Mouse (Mus musculus) cerebellum, postnatal 4 days (tissue): ENCODE measurements around the gene Serpinb1b.
A peak's percentile ranks its signal among the peaks of the same experiment; 100 is the strongest.
"Not testable (repeated sequence)": the region's sequence is repeated elsewhere in the genome, so short reads cannot be mapped to it uniquely, and the experiment has no call there.

Source experiments
- DNase-seq, 2 experiments: peaks; one replicate each; pipeline ENCODE4 v3.0.0; 2022; ENCODE audit warnings: low spot score in 2 of 2, mixed read lengths in 1 of 2

Gene Serpinb1b

DNA sequence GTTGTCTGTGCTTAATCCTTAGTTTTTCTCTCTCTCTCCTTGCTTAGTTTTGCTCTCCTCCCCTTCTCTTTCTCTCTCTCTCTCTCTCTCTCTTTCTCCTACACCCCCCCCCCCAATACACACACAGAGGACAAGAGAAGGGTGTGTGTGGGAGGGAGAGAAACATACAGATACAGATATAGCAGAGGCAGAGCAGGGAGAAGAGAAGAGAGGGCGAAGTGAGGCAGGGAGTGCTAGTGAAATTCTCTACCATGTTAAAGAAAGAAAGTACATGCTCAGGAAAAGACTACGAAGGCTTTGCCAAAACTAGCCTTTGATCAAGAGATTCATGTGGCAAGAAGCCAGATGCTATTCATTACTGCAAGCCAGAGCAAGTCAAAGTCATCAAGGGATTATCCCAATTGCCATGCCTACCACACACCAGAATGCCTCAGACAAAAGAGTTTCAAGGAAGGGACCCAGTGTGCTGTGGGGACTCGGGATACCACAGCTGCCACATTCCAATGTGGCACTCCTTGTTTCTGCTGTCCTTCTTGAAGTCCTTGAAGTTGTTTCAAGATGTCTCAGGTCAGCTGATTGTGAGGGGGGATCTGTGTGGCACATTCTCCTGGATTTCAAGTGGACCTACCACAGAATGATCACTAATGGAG, at the start of gene Serpinb1b:
Gene Serpinb1b, plus strand, starts transcription at position 520 of the 650 bp plus-strand sequence.
- no peak for DNase-seq

DNA sequence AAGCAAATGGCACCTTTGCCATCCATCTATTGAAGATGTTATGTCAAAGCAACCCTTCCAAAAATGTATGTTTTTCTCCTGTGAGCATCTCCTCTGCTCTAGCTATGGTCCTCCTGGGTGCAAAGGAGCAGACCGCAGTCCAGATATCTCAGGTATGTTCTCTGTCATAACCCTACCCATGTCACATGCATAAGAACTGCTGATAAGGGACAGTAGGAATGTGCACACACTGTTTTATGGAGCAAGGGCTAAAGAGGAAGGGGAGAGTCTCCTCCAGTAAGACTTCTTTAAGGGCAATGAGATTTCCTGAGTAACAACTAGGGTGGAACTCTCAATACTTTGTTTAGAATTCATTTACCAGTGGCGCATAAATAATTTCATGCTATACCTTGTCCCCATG, 48.9 kb upstream of the Serpinb1b start:
- not testable (repeated sequence) for DNase-seq

DNA sequence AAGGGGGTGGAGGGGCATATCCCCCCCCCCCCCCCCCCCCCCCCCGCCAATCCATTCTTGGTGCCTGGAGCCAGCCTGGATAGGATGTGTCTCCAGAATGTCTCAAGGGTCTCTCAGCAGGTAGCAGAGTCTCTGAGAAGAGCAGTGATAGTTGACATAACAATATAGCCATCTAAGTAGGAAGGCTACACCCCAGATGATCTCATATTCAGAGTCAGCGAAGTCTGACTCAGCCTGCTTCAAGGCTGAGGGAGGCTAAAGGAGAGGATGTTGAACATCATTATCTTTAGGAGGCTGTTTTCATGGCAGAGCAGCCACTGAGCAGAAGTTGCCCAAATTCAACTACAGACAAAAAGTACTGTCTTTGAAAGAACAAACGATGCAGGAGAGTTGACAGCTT, 48.1 kb upstream of the Serpinb1b start:
- no peak for DNase-seq

DNA sequence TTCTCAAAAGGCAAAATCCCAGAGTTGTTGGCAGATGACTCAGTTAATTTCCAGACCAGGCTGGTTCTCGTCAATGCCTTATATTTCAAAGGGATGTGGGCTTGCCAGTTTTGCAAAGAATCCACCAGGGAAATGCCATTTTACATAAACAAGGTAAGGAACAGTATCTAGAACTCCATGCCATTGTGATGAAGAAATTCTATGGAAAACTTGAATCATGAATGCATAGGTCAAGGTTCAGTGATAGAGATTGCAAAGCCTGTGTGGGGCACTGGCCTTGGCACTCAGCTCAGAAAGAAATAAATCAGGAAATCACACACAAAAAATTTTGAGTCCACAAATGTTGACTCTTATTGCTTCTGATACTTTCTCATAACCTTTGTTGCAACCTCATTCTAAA, 42.9 kb upstream of the Serpinb1b start:
- no peak for DNase-seq

DNA sequence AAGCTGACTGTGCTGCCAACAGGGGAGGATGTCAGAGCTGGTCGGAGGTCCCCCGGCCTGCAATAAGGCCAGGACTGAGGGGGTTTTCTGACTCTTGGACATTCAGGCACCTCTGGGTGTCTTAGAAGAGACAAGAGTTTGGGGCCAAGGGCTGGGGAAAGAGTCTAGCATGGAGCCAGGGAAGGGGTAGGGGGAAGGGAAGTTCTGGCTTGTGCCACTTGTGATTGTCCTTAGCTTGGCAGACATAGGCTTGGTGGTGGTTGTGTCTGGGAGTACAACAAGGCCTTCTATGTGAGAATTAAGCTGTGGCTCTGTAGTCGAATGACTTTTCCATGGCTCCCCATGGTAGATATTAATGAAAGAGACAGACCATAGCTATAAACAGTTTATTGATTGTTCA, 34.8 kb upstream of the Serpinb1b start:
- DNase-seq, result no peak

DNA sequence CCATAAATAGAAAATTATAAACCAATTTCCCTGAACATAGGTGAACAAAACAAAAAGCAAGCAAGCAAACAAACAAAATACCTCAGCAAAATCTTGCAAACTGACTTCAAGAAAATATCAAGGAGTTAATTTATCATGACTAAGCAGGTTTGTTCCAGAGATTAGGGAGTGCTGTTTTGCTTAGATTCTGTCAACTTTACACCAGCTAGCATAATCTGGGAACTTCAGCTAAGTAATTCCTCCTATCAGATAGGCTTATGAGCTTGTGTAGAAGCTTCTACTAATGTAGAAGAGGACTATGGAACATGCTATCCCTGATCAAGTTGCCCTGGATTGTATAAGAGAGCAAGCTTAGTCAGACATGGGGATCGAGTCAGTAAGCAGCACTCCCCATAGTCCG, 31.1 kb upstream of the Serpinb1b start:
- DNase-seq, result no peak

DNA sequence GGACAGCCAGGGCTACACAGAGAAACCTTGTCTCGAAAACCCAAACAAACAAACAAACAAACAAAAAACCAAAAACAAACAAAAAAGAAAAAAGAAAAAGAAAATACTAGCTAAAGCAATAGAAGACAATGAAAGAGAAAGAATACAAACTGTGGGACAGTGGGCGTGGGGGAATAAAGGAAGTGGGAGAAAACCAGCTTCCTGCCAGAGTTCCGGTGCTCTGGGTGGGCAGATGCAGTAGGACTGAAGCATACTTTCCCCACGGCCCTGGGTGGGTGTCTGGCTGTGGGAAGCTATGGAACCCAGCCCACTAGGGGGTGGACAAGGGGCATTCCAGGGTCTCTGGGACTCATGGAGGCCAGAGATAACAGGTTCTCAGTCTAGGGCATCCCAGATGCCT, 30.2 kb upstream of the Serpinb1b start:
- no peak for DNase-seq

DNA sequence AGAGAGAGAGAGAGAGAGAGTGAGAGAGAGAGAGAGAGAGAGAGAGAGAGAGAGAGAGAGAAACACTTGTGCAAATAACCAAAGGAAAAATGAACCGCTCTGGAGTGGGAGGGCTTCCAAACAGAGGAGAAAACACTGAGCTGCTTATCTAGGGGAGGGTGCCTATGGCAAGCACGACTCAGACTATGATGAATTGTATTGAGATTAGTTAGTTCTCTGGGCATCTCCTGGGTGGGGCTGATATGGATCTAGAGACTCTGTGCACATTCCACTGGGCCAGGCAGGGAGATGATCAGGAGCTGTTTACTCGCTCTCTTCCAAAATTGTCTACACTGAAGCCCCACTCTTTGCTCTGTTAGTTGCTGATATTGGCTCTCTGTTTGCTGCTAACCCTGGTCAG, 26.7 kb upstream of the Serpinb1b start:
- DNase-seq, result no peak

DNA sequence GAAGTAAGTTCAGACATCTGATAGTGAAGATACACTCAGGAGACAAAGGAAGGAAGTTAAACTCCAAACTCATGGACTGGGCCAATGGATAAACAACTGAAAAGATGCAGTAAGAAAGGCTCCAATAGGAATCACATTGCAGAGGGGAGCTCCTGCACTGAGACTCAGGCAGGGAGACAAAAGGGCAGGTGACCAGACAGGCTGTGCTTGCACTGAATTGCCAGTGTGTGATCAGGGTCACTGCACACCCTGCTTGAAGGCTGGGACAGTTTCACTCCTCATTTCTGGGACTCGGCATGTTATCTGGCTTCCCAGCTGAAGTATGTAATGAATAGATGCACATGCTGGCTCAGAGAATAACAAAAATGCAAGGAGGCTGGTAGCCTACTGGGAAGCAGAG, 15.3 kb upstream of the Serpinb1b start:
- DNase-seq, result no peak

DNA sequence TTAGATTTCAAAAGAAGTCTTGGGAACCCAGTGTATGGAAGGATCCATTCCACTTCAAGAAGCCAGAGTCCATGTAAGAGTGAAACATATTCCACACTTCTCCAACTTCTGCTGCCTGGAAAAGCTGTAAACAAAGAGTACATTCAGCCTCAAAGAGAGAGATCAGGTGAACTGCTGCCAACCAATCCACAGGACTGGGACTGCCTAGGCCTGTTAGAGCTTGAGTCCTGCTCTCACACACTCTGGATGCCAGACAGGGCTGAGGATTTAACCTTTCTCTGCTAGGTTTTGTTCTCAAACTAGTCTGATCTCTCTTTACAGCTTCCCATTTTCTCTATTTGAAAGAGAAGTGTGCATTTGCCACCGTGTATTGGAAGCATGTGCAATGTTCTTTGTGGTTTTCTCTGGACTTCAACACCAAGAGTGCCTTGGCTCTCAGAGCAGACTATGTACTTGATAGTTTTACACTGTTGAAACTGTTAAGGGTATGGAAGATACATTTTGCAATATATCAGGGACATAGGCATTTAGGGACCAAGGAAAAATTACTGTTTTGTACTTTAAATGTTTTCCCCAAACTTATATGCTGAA, 10.9 kb upstream of the Serpinb1b start:
- DNase-seq, result no peak

DNA sequence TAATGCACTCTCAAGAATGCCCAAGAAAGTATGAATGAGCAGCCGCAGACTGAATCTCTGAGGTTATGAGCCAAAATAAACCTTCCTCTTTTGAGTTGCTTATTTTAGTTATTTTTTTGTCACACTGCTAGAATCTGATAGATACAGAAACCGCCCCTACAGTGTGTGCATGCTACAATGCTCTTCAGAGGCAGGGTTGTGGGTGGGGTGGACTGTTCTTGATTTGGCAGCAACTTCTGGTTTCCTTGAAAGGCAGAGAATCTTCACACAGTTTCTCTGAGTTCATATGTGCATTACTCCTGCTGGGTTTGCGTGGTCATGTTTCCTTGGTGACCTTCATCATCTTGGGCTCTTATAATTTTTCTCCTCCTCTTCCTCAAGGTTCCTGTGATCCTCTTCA, 10.2 kb upstream of the Serpinb1b start:
- no peak for DNase-seq

DNA sequence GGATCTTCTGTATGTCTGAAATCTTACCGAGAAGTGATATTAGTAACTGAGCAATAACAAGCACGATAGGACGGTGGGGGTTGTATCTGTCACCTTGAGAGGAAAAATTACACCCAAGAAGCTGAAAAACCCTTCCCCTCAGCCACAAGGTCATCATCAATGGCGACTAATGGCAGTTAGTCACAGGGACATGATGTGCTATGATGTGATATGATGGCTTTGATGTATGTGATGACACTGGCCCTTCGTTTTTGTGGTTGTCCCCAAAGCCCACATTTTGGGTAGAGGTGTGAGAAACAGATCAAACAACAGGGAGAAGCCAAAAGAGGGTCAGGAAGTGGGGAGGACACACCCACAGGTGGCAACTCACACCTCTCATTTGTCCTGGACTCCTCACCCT, 6.6 kb upstream of the Serpinb1b start:
- no peak for DNase-seq

DNA sequence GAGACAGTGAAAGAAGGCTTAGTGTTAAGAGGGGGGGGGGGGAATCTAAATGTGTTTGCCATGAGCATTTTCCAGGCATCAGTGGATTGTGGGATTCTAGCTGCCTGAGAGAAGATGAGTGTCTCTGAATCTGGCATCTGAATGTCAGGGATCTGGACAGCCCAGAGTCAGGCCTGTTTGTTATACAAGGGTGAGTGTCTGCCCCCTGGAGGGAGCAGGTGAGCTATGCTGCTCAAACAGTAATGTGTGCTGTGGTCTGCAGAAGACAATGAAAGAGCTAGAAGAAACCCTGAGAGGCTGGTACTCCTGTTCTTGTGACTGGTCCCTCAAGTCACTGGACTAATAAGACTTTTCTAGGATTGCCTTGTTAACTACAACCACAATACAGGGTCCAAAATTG, 4.3 kb upstream of the Serpinb1b start:
- DNase-seq, result no peak

DNA sequence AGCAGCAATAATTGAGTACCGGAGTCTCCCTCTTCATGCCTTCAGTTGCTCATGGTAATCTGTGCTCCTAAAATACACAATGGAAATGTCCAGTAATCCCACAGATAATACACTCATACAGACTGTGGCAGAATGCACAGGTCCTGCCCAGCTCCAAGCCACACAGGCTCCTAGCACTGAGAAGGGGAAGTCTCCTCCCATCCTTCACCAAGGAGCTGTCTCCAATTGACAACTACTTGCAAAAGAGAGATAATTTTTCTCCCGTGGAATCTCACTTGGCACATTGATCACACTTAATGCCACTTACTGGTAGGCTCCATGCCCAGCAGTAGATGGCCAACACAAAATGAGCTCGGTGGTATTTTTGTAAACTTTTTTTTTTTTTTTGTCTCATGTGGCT, 2.1 kb upstream of the Serpinb1b start:
- no peak for DNase-seq

DNA sequence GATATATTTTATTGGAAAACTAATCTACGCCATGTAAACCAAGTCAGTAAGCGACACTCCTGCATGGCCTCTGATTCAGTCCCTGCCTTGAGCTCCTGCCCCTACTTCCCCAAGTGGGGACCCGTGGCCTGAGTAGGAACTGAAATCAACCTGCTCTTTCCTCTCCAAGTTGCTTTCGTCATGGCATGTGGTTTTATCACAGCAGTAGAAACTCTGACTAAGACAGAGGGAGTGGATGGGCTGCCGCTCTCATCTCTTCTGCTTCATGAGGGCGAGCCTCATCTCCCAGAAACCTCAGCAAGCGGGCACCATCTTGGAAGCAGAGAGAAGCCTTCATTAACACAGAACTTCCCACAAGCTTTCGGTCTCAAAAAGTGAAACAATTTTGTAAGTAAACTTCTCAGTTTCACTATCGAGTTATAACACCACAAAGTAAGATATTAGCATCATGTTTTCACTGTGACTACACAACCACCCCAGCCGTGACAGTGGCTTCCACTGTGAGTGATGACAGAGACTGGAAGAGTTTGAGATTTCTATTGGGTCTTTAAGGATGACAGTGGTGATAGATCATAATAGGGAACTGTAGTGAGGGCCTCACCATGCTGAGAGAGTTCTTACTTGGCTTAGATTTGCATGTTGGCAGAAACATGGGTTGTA, 1.2 kb upstream of the Serpinb1b start:
- DNase-seq, result no peak

DNA sequence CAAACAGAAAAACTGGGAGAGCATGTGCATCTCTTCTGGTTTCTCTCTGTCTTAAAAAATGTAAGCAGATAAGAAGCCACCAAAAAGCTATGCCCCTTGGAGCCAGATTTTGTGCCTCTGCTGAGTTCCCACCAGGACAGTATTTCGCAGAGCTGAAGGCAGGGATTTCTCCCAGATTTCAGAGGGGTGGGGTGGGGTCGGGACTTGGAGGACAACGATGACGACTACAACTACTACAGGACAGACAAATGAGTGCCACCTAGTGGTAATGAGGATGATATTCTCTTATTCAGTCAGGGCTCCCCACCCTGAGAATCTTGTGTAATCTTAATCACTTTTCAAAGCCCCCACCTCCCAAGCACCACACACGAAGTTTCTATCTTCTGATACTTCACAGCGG, 1.0 kb downstream of the Serpinb1b start:
- DNase-seq, result no peak

DNA sequence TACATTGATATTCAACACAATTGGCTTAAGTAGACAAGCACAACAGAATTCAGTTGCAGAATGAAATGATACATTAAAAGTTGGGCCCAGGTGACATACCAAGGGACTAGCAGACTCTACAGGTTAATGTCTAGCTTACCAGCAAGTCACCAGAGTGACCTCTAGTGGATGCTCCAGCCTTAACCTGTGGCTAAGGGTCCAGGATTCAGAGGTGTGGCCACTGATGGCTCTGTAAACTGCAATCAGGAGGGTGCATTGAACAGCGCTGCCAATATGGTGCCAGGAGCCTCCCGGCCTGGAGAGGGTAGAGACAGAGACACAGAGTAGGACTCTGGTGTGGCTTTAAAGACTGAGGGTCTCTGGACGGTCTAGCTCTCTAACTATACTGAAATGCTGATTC, 2.0 kb downstream of the Serpinb1b start:
- peak in 1 of 2 experiments; percentile 38 for DNase-seq

DNA sequence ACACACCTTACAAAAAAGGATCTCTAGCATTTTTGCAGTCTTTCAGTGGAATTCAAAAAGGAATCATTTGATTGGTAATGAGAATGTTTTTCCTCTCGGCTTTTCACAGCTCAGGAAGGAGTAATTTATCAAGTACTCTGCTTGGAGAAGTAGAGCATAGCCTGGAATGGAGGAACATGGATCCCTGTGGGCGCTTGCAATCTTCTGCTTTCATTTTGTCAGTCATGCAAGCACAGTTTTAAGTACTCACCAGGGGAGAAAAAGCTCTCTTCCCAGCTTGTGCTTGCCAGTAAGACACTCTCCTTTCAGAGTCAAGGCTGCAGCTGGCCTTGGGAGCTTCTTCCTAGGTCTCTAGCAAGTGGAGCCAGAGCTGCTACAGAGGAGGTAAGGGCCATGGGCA, 5.5 kb downstream of the Serpinb1b start:
- DNase-seq, result no peak

DNA sequence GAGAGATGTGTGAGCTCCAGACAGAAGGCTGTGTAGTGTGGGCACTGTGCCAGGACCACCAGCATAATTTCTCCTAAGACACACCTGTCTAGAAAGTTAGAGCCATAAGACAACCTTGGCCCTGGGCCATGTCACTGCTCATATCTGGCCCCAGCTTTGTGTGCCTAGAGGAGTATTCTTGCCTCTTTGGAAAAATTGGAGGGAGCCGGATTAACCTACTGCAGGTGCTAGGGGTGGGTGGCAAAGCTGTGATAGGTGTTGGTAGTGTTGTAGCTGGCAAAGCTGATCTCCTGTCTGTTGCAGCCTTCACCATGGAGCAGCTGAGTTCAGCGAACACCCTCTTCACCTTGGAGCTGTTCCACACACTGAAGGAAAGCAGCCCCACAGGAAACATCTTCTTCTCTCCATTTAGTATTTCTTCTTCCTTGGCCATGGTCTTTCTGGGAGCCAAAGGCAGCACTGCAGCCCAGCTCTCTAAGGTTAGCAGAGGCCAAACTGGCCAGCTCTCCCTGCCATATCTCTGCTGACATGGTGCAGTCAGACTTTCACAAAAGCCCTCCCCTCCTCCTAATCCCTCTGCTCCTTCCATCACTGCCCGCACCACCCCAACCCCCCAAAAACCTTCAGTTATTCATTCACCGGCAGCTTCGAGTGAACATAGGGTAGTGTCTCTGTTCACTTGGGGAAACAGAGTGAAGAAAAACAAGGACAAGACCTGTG, 6.8 kb downstream of the Serpinb1b start:
- DNase-seq, result peak in 1 of 2 experiments; percentile 30

DNA sequence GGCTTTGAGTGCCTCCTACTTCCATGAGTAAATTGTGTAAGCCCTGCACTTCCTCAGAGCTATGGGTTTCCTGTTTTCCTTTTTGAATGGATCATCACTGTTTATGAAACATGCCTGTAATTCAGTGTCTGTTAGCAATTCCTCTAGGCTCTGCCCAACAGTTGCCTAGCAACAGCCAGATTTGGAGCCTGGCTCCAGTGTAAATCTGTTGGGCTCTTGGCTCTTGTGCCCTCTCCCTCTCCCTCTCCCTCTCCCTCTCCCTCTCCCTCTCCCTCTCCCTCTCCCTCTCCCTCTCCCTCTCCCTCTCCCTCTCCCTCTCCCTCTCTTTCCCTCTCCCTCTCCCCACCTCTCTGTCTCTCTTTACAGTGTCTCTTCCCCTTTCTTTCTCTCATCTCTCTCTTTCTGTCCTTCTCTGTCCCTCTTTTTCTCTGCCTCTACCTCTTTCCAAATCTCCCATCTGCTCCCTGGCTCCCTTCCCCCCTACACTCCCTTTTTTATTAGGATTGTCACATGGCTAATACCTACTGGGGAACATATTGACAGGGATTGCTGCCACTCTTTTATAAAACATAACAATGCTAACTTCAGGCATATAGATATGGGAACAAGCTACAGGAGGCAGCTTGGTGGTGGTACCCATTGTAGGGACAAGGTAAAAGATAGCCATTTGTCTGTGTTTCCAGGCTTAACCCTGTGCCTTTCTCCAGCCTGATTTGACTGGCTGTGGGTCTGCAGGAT, 7.5 kb downstream of the Serpinb1b start:
- DNase-seq, result peak in 1 of 2 experiments; percentile 48

DNA sequence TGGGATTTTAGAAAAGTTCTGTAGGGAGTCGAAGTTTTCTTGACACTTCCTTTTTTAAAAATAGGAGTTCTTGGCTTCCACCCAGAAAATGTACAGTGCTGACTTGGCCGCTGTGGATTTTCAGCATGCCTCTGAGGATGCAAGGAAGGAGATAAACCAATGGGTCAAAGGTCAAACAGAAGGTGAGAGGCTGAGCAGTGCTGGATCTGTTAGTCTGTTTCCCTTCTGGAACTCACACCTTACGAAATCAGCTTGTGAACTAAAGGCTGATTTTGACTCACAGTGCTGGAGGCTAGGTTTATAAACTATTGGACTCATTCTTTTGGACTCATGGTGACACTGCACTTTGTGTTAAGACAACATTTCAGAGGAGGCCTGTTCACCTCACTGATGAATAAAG, 11.2 kb downstream of the Serpinb1b start:
- no peak for DNase-seq

DNA sequence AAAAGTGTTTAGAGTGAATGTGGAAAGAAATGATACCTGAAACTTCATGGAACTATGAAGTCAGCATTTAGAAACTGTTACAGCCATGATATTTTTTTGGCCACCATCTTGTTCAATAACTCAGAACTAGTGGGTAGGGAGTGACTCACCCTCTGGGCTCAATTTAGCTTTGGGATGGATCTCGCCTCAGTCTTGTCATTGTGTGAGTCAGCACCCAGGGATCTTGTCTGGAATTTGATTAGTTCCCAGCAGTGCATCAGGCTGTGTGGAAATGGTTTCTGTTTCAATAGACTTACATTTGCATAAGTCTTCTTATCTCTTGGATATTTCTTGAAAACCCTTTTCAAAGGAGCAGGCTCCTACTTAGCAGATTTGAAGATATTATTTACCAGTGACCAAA, 12.2 kb downstream of the Serpinb1b start:
- no peak for DNase-seq
